Mouse (Mus musculus) lung, postnatal 4 days (tissue): ENCODE data around the gene Pdss2.

Experiments
- DNase-seq, 2 experiments: peaks; one replicate each; pipeline ENCODE4 v3.0.0; 2021

Gene Pdss2

DNA sequence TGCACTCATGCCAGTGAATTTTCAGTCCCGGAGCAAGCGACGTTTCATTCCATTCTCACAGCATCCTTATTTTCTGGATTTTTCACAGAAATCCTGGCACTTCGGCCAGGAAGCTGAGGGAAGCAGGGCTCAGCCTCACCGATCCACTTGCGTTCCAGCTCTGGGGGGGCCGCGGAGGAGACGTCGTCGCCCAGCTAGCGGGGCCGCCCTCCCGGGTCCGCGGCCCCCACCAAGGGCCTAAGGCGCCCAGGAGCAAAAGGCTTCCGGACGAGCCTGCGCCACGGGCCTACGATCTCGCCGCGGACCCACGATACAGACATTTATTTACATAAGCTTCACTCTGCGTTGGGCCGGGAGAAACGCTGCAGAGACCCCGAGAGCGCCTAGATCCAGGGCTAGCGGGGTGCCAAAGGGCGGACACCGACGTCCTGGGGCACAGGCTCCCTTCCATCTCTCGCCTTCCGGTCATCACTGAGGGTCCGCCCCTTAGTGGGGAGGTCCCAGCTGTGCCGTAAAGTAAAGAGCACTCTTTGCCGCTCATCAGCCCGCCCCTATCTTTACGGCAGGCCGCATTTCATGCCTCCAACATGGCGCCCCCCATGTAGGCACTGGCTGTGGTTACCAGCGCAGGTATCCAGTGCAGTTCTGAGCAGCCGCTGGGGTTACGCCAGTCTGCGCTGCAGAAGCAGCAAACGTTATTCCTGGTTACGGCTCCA, at the start of gene Pdss2:
Gene Pdss2 (plus strand): TSS at position 577 of the 716 bp plus-strand sequence.
- peak; percentile 95 for DNase-seq

- no peak for DNase-seq
Measured at GRCm38 (mm10) chr10:43172066-43172465, 49.2 kb upstream of the Pdss2 start.

DNA sequence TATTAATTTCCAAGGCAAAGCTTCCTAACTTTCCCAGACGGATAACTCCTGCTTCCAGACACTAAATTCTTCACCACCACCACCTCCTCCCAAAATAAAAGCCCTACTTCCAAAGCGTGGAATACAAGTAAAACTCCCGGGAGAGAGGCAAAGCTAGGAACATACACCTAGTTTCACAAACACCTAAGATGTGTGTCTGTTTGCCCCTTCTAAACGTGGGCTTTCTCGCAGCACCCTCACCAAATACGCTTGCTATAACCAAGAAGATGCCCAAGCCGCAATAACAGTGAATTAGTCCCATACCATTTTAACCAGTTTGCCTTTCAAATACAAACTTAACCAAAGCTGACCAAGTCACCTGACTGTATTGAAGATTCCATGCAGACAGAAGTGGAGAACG, 48.7 kb upstream of the Pdss2 start:
- DNase-seq: no peak

- DNase-seq: peak; percentile 69 to 79
Measured at GRCm38 (mm10) chr10:43173141-43173827, 48.0 kb upstream of the Pdss2 start.

GRCm38 (mm10) chr10:43173828-43174325, 47.4 kb upstream of the Pdss2 start:
- peak in 1 of 2 experiments; percentile 14 for DNase-seq

GRCm38 (mm10) chr10:43174326-43175155, 46.7 kb upstream of the Pdss2 start, which contains the start of the genes Sobp and 9030612E09Rik:
Gene Sobp (minus strand): TSS chr10:43174530.
Gene 9030612E09Rik (plus strand): TSS chr10:43174704.
- DNase-seq: peak; percentile 38 to 67

GRCm38 (mm10) chr10:43175156-43175601, 46.1 kb upstream of the Pdss2 start:
- DNase-seq: no peak

DNA sequence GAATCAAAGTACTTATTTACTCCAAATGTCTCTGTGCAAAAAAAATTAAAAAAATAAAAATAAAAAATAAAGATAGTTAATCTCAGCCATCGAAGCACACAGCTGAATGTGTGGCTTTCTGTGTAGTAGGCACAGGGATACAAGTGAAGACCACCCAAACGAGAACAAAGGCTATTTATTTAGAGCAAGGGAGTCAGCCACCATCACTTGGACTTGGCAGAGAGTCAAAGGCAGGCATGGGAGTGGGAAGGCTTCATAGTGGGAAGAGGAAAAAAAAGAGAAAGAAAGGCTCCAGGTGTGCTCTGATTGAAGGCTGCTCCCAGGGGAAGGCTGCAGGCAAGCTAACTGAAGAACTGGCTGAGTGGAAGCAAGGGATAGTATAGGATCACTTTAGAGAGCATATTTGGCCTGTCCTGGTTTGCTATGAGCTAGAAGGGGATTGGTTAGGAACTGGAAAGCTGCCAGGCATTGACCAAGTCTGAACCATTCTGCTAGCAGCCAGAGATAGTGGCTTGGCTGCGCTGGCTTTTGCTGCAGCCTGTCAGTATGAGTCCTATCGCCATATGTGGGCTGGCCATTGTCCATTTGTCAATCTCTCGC, 40.9 kb upstream of the Pdss2 start:
- no peak for DNase-seq

- no peak for DNase-seq
Measured at GRCm38 (mm10) chr10:43200206-43200605, 21.1 kb upstream of the Pdss2 start.

GRCm38 (mm10) chr10:43203865-43204264, 17.4 kb upstream of the Pdss2 start:
- DNase-seq: no peak

GRCm38 (mm10) chr10:43211866-43212265, 9.4 kb upstream of the Pdss2 start:
- DNase-seq: peak; percentile 25 to 35

DNA sequence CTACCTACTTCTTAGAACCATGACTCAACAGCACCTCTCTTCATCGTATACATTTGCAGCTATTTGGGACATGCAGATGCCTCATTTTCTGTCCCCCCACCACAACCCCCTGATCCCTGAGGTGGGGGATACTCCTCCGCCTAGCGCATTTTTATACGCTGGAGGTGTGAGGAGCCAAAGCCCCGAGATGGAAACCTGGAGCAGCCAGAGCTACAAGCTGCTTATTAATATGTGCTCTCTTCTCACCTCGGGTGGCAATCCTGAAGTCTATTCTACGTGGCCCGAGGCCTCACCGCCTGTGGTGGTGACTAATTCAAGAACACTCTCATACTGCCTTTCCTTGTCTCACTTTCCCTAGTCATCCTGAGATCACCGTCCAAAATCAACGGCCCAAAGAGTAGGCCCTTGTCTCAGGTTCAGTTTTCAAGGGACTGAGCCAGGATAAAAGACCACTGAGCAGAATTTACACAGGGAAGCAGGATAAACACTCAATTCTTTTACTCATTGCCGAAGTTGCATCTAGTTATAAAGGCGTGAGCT, 3.9 kb upstream of the Pdss2 start:
- no peak for DNase-seq

DNA sequence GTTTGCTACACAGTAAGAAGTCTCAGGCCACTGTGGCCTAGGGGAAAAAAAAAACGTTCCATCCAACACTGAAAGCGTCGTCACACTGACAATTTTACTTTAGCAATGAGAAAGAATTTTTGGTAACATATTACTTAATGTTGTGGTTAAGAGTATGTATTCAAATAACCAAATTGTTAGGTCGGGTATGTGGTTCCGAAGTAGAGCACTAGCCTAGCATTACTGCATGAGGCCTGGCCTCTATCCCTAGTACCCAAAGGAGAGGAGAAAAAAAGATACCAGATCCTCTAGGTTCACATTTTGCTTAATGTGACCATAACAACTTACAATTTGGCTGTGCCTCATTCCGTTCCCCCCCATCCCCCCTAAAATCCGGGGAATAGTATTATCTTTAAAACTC, 807 bp upstream of the Pdss2 start:
- DNase-seq: no peak

- peak in 1 of 2 experiments; percentile 41 for DNase-seq
Measured at GRCm38 (mm10) chr10:43221659-43222058, 373 bp downstream of the Pdss2 start.

DNA sequence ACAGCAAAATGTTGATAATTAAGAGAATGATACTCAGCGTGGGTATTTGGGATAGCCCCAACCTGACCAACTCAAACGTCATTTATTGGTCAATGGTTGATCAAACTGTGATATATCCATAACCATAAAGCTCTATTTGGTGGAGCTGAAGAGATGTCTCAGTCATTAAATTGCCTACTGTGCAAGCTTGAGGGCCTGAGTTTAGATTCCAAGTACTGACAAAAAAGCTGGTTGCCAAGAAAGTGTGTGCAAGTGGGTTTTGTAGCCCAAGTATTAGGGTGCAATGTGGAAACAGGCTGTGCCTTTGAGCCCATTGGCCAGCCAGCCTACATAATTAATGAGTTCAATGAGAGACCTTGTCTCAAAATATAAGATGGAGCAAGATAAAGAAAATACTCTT, 2.1 kb downstream of the Pdss2 start:
- DNase-seq: no peak

GRCm38 (mm10) chr10:43226391-43226790, 5.1 kb downstream of the Pdss2 start:
- DNase-seq: no peak

GRCm38 (mm10) chr10:43229236-43229635, 8.0 kb downstream of the Pdss2 start:
- DNase-seq: no peak

DNA sequence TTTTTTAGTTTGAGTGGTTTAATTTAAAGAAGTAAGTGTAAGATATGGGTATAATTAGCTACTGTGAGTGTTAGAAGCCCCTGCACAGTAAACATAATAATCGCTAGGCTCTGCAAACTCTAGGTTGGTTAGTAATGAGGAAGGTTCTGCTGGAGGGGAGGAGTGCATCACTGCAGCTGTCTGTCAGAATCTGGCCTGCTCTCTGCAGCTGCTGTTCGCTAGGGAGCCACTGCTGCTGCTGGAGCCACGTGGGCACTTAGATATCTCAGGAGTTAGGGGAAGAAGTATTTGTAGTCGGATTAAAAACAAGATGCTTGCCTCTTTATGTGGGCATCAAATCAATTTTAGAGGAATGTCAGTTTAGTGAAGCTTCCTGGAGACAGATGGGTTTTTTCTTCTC, 13.2 kb downstream of the Pdss2 start:
- DNase-seq: no peak

- no peak for DNase-seq
Measured at GRCm38 (mm10) chr10:43235011-43235410, 13.7 kb downstream of the Pdss2 start.

GRCm38 (mm10) chr10:43235758-43236669, 14.7 kb downstream of the Pdss2 start:
- DNase-seq: no peak

DNA sequence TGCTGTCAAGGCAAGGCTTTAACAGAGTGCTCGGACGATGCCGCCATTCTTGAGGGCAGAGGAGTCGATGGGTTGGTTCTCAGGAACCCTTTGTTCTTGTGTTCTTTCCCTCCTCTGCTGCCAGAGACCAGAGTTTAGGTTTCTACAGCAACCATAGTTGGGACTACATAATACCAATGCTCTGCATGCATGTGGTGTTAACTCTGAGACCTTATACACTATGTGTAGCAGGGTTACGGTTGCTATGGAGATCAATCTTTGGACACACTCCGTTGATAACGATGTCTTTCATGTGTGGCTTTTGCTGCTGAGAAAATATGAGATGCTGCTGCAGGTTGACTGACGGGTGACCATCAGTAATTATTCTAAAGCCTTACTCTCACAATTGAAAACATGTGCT, 20.9 kb downstream of the Pdss2 start:
- DNase-seq: no peak
